Mouse (Mus musculus) kidney, adult 2 months (tissue): ENCODE data around the gene R3hcc1l.

Source experiments
- CTCF ChIP-seq: fragments of 200-500 bp; conservative IDR thresholded peaks from 2 replicates; pipeline ENCODE4 v1.5.1; 2011; ENCODE audit warnings: low read depth, mild to moderate bottlenecking, control low read depth, low read length, moderate library complexity, mixed read lengths; ENCODE audit not compliant: insufficient read depth, insufficient read length
- POLR2A ChIP-seq: fragments of 200-500 bp; IDR thresholded peaks from one replicate; pipeline ENCODE4 v1.6.1; 2011; ENCODE audit warnings: low read depth, low read length, control low read depth

GRCm38 (mm10) chr19:42471571-42471970 lies 47.0 kb upstream of the R3hcc1l start:
- TF ChIP-seq CTCF (no peak), POLR2A (no peak)
